Mouse (Mus musculus) limb, embryonic 15.5 days (tissue): ENCODE results near the gene Prpsap1. TPM values are rescaled to one million over a fixed set of nuclear protein-coding genes. Genes with fewer than 3 reads are reported as not detected.

ENCODE experiments used
- ATAC-seq: fragments of 200-750 bp; cut with Nextera tagmentation; 2 replicates; pipeline ENCODE4 v1.8.0; 2017; ENCODE audit warnings: low read depth, moderate TSS enrichment; ENCODE audit not compliant: insufficient number of reproducible peaks, low FRiP score, low TSS enrichment
- H3K27ac ChIP-seq: fragments of 300-500 bp; sonication (generic); 2 replicates; pipeline ENCODE4 v1.5.1; 2015; ENCODE audit warnings: moderate library complexity, mild to moderate bottlenecking, inconsistent platforms
- H3K27me3 ChIP-seq: fragments of 300-500 bp; sonication (generic); 2 replicates; pipeline ENCODE4 v1.6.1; 2015; ENCODE audit warnings: inconsistent platforms
- H3K36me3 ChIP-seq: fragments of 300-500 bp; sonication (generic); 2 replicates; pipeline ENCODE4 v1.6.1; 2015; ENCODE audit warnings: inconsistent platforms
- H3K4me1 ChIP-seq: fragments of 300-500 bp; sonication (generic); 2 replicates; pipeline ENCODE4 v1.6.1; 2015; ENCODE audit warnings: inconsistent platforms
- H3K4me2 ChIP-seq: fragments of 300-500 bp; sonication (generic); 2 replicates; pipeline ENCODE4 v1.6.1; 2015; ENCODE audit warnings: mild to moderate bottlenecking, inconsistent platforms
- H3K4me3 ChIP-seq: fragments of 300-500 bp; sonication (generic); 2 replicates; pipeline ENCODE4 v1.5.1; 2015; ENCODE audit warnings: mild to moderate bottlenecking, inconsistent platforms
- H3K9ac ChIP-seq: fragments of 300-500 bp; sonication (generic); 2 replicates; pipeline ENCODE4 v1.6.1; 2015; ENCODE audit warnings: inconsistent platforms
- H3K9me3 ChIP-seq: fragments of 300-500 bp; sonication (generic); 2 replicates; pipeline ENCODE4 v1.6.1; 2016; ENCODE audit warnings: inconsistent platforms
- WGBS: fragments of 180-500 bp; shearing (Covaris S2); methylation state at CpG from one replicate; pipeline ENCODE4 v1.1.7; 2015; 5-methylcytosine and 5-hydroxymethylcytosine counted together
- polyA plus RNA-seq: library from polyadenylated mRNA; unstranded; fragments of >200 nt; fragmentation: Nextera tagmentation; extraction: Ambion mirVana; gene quantifications from 2 replicates; pipeline ENCODE4 v1.2.1, GENCODE M21; 2015

Gene Prpsap1
- 134 and 138 TPM in 2 replicates for polyA plus RNA-seq

- H3K36me3 ChIP-seq, result no peaks in the 10 kb centered on the region
- H3K9ac ChIP-seq, result no peak within 1 kb of the TSS
- H3K27ac ChIP-seq, result no peak within 1 kb of the TSS
- no peaks in the 10 kb centered on the region for H3K9me3 ChIP-seq
- peaks cover 18% of the 10 kb centered on the region for H3K4me1 ChIP-seq
- ATAC-seq, result no peak
- WGBS, result 29% methylated on average over 4 of the region's 4 CpGs
- H3K4me3 ChIP-seq, result no peak within 1 kb of the TSS
- H3K4me2 ChIP-seq, result no peak within 1 kb of the TSS
- H3K27me3 ChIP-seq, result no peaks in the 10 kb centered on the region
These were observed at the start of gene Prpsap1 for GRCm38 (mm10) chr11:116493795-116494252. TSS of gene Prpsap1 (minus strand) at chr11:116494202.

- no peak overlapping the region for H3K27ac ChIP-seq
- no peak overlapping the region for H3K4me2 ChIP-seq
- H3K4me3 ChIP-seq, result no peak overlapping the region
- ATAC-seq, result no peak
- 85% methylated on average over 4 of the region's 4 CpGs for WGBS
- no peaks in the 10 kb centered on the region for H3K9me3 ChIP-seq
- H3K9ac ChIP-seq, result no peak overlapping the region
- H3K27me3 ChIP-seq, result no peaks in the 10 kb centered on the region
- peaks cover 98% of the 10 kb centered on the region for H3K36me3 ChIP-seq
- no peaks in the 10 kb centered on the region for H3K4me1 ChIP-seq
These were observed 49.1 kb upstream of the Prpsap1 start for GRCm38 (mm10) chr11:116543110-116543509.

- WGBS, result 91% methylated on average over 11 of the region's 11 CpGs
These were observed 47.2 kb upstream of the Prpsap1 start for GRCm38 (mm10) chr11:116541183-116541582.

DNA sequence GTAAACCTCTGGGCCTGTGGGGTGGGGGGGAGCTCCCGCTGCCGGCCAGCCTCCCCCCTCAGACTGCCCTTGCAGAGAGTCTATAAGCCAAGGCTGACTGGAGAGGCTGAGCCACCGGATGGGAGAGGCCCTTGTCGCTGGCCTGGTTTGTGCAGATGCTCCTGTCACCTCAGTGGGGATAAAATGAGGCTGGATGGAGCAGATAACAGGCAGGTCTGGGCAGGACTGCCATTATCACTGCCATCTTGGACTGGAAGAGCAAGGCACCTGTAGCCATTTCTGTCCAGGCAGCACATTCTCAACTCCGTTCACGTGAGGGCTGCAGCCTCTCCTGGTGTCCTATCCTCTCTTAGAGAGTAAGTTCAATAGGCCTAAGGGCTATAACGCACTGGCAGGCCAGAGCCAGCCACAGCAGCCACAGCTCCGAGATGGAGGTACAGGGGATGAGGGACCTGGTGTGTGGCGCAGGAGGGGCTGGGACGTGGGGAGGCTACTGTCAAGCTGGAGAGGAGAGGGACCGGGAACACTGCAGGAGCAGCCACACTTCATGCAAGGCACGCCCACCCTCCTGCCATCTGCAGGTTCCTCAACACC is 44.2 kb upstream of the Prpsap1 start:
- 83% methylated on average over 12 of the region's 12 CpGs for WGBS
- Histone ChIP-seq H3K4me2 (no peak overlapping the region), H3K27ac (no peak overlapping the region; the same call in 1 of the 2 replicates), H3K27me3 (peaks cover 18% of the 10 kb centered on the region), H3K36me3 (peaks cover 61% of the 10 kb centered on the region), H3K9ac (no peak overlapping the region), H3K4me1 (peaks cover 10% of the 10 kb centered on the region), H3K9me3 (no peaks in the 10 kb centered on the region), H3K4me3 (no peak overlapping the region)
- no peak for ATAC-seq

More at GRCm38 (mm10) chr11:116541183-116541582, 47.2 kb upstream of the Prpsap1 start:
- no peak overlapping the region for H3K9ac ChIP-seq
- H3K27ac ChIP-seq, result no peak overlapping the region
- no peak overlapping the region for H3K4me2 ChIP-seq
- H3K27me3 ChIP-seq, result no peaks in the 10 kb centered on the region
- H3K36me3 ChIP-seq, result peaks cover 89% of the 10 kb centered on the region
- no peaks in the 10 kb centered on the region for H3K9me3 ChIP-seq
- H3K4me3 ChIP-seq, result no peak overlapping the region
- no peak for ATAC-seq
- H3K4me1 ChIP-seq, result no peaks in the 10 kb centered on the region

DNA sequence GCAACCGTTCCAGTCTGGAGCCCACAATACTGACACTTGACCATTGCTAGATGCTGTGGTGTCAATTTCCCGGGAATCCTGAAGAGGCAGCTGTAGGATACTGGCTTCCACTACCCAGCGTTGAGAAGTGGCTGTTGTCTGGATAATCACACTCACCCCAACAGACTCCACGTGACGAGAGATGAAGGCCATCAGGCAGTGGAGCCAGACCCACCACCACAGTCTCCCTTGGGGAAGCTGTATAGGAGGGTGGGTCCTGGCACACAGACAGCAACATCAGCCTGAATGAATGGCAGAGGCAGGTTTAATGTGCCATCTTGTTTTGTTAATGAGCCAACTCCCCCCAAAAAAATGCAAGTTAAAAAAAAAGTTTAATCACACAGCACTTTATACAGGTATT is 43.4 kb upstream of the Prpsap1 start:
- WGBS, result 75% methylated on average over 5 of the region's 5 CpGs
- Histone ChIP-seq H3K36me3 (peaks cover 53% of the 10 kb centered on the region), H3K4me1 (peaks cover 17% of the 10 kb centered on the region), H3K4me2 (no peak overlapping the region), H3K4me3 (no peak overlapping the region), H3K9me3 (no peaks in the 10 kb centered on the region), H3K27ac (no peak overlapping the region), H3K9ac (no peak overlapping the region), H3K27me3 (peaks cover 25% of the 10 kb centered on the region)
- no peak for ATAC-seq

DNA sequence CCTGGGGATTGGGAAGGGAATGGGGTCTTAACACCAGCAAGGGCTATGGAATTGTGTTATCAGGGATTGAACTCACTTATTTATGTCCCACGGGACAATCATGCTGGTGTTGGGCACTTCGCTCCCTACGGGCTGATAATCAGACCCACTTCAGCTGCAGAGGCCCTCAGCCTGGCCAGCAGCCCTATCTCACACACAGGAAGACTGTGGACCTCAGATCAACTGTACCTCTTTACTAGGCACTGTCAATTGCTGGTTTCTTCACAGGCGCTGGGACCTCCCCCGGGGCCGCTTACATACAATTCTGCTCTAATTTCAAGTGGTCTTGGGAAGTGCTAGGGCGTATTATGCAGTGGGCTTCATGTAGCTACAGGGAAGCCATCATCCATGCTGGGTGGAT is 42.7 kb upstream of the Prpsap1 start:
- H3K9me3 ChIP-seq, result no peaks in the 10 kb centered on the region
- no peak for ATAC-seq
- H3K4me2 ChIP-seq, result no peak overlapping the region
- 90% methylated on average over 7 of the region's 7 CpGs for WGBS
- peaks cover 46% of the 10 kb centered on the region for H3K36me3 ChIP-seq
- H3K4me3 ChIP-seq, result no peak overlapping the region
- H3K27me3 ChIP-seq, result peaks cover 32% of the 10 kb centered on the region
- H3K9ac ChIP-seq, result no peak overlapping the region
- H3K27ac ChIP-seq, result no peak overlapping the region
- H3K4me1 ChIP-seq, result peaks cover 24% of the 10 kb centered on the region

DNA sequence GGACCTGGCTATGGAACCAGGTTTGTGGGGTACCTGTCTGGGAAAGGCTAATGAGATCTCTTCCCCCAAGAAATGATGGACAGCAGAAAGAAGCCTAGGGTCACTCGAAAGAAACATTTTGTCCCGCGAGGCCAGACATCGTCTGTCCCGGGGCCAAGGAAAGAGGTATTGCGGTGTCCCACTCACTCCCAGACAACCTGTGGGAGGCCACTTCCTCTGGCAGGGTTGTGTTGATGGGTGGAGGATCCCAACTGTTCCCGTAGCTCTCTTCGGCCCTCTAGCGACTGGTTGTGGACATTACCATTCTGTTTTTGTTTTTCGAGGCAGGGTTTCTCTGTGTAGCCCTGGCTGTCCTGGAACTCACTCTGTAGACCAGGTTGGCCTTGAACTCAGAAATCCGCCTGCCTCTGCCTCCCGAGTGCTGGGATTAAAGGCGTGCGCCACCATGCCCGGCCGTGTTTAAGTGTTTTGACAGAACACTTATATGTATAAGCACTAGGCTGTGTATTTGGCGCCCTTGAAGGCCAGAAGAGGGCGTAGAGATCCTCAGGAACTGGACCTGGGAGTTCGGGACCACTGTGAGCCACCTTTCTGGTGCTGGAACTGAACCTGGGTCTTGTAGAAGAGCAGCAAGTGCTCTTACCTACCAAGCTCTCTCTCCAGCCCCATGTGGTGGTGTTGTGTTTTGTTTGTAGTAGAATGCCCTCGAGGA is 40.3 kb upstream of the Prpsap1 start:
- Histone ChIP-seq H3K36me3 (peaks cover 22% of the 10 kb centered on the region), H3K4me1 (peaks cover 37% of the 10 kb centered on the region), H3K9ac (peak overlapping the region; percentile 7; the same call in 1 of the 2 replicates), H3K4me2 (peak overlapping the region; percentile 99), H3K4me3 (peak overlapping the region; percentile 56), H3K27me3 (peaks cover 51% of the 10 kb centered on the region), H3K9me3 (no peaks in the 10 kb centered on the region), H3K27ac (no peak overlapping the region)
- peak; percentile 53; the same call in 1 of the 2 replicates for ATAC-seq
- 21% methylated on average over 20 of the region's 20 CpGs for WGBS

- 0 out of 2 replicates have a peak, but pooled peaks have one; percentile 11 for ATAC-seq
- H3K9me3 ChIP-seq, result no peaks in the 10 kb centered on the region
- peaks cover 37% of the 10 kb centered on the region for H3K4me1 ChIP-seq
- peak overlapping the region; percentile 43 for H3K9ac ChIP-seq
- under 1% methylated on average over 63 of the region's 63 CpGs for WGBS
- H3K27ac ChIP-seq, result peak overlapping the region; percentile 48; the same call in 1 of the 2 replicates
- peak overlapping the region; percentile 99 for H3K4me2 ChIP-seq
- H3K4me3 ChIP-seq, result peak overlapping the region; percentile 56
- H3K36me3 ChIP-seq, result peaks cover 15% of the 10 kb centered on the region
- peaks cover 51% of the 10 kb centered on the region for H3K27me3 ChIP-seq
These were observed 39.5 kb upstream of the Prpsap1 start for GRCm38 (mm10) chr11:116533341-116534153.

DNA sequence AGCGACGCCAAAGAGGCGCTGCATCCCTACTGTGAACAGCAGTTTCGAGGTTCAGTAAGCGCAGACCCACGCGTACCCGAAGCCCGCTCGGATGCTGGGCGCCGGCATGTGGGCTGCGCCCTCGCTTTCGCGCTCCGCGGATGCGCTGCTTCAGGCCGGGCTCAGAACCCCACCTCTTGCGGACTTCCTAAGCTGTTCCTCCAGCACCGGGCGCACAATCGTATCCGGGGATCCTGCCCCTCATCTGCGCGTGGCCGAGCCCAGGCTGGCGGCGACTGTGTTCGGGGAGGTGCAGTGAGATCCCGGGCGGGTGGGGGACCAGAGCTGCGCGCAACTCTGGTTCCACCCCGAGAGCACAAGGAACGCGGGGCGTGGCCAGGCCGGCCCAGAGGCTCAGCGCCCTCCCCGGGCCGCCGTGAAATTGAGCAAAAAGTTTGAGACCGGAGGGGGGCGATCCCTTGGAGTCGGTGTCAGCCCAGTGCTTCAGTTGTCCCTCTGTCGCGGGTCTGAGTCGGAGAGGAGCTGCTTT is 38.9 kb upstream of the Prpsap1 start:
- H3K9ac ChIP-seq, result peak overlapping the region; percentile 43
- H3K27ac ChIP-seq, result peak overlapping the region; percentile 68; the same call in 1 of the 2 replicates
- H3K4me3 ChIP-seq, result peak overlapping the region; percentile 56
- peaks cover 9% of the 10 kb centered on the region for H3K36me3 ChIP-seq
- H3K4me1 ChIP-seq, result peaks cover 37% of the 10 kb centered on the region
- peaks cover 51% of the 10 kb centered on the region for H3K27me3 ChIP-seq
- 1% methylated on average over 50 of the region's 50 CpGs for WGBS
- no peaks in the 10 kb centered on the region for H3K9me3 ChIP-seq
- peak overlapping the region; percentile 99 for H3K4me2 ChIP-seq
- ATAC-seq, result peak; percentile 78

DNA sequence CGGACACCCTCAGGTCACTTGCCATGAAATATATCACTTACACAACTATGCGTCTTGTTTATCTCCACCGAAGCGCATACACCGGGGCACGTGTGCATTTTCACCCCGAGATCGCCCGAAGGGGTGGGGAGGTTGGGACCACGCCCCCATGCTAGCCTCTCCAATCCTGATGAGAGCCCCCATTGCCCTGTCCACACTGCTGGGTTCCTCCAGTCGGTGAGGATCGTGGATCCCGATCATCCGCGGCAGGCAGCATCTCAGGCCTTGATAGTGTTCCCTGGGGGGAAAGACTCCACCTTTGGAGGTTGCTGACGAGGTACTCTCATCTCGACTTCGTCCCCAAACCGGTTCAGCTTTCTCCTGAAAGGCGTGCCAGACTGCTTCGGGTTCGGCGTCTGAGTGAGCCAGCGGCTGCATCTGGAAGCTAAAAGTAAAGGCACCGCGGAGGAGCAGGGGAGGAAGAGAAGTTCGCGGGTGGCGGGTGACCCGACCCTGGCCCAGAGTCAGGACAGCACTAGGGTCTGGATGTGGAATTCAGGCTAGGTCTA is 38.3 kb upstream of the Prpsap1 start:
- Histone ChIP-seq H3K36me3 (peaks cover 7% of the 10 kb centered on the region), H3K4me1 (peaks cover 37% of the 10 kb centered on the region), H3K9ac (peak overlapping the region; percentile 43), H3K27ac (peak overlapping the region; percentile 68; the same call in 1 of the 2 replicates), H3K9me3 (no peaks in the 10 kb centered on the region), H3K4me2 (peak overlapping the region; percentile 99), H3K27me3 (peaks cover 51% of the 10 kb centered on the region), H3K4me3 (peak overlapping the region; percentile 56)
- under 1% methylated on average over 30 of the region's 30 CpGs for WGBS
- ATAC-seq, result no peak
